Mouse (Mus musculus) gastrocnemius, postnatal 10 days (tissue): ENCODE measurements around the gene Aco2. TPM values are rescaled to one million over a fixed set of nuclear protein-coding genes. Genes with fewer than 3 reads are reported as not detected.

ENCODE experiments used
- DNase-seq: peaks from one replicate; pipeline ENCODE4 v3.0.0; 2021; ENCODE audit warnings: mixed read lengths
- total RNA-seq, 2 experiments: library from RNA; stranded (reverse); gene quantifications; 2 replicates each; pipeline ENCODE4 v1.2.3; 2021

The Aco2 gene
- total RNA-seq, 2 experiments from 2014 or later, result 789 to 874 TPM

- no peak for DNase-seq
Measured at GRCm38 (mm10) chr15:81951159-81951558, 79.0 kb downstream of the Aco2 start.

GRCm38 (mm10) chr15:81952310-81952709, 80.2 kb downstream of the Aco2 start:
- no peak for DNase-seq

GRCm38 (mm10) chr15:81954151-81954583, 82.1 kb downstream of the Aco2 start:
- DNase-seq, result no peak

- DNase-seq, result no peak
Measured at GRCm38 (mm10) chr15:81954716-81955115, 82.6 kb downstream of the Aco2 start.

- DNase-seq, result no peak
Measured at GRCm38 (mm10) chr15:81955414-81955813, 83.3 kb downstream of the Aco2 start.

- peak; percentile 55 for DNase-seq
Measured at GRCm38 (mm10) chr15:81956457-81956856, 84.3 kb downstream of the Aco2 start.

- no peak for DNase-seq
Measured at GRCm38 (mm10) chr15:81957598-81957997, 85.5 kb downstream of the Aco2 start.

DNA sequence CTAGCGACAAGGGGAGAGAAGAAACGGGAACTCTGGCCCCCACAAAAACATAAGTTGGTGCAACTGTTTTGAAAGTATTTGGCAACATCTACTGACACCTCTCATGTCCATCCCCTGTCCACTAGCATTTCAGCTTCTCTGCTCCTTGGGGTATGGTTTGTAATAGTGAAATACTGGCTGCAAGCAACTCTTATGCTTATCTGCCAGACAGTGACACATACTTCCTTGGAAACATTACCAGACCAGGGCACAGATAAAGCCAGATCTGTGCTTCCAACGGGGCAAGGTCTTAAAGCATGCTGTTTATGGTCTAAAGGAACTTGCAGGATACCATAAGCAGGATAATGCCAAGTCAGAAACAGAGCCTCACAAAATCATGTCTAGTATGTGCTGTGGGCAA, 86.8 kb downstream of the Aco2 start:
- DNase-seq, result no peak

DNA sequence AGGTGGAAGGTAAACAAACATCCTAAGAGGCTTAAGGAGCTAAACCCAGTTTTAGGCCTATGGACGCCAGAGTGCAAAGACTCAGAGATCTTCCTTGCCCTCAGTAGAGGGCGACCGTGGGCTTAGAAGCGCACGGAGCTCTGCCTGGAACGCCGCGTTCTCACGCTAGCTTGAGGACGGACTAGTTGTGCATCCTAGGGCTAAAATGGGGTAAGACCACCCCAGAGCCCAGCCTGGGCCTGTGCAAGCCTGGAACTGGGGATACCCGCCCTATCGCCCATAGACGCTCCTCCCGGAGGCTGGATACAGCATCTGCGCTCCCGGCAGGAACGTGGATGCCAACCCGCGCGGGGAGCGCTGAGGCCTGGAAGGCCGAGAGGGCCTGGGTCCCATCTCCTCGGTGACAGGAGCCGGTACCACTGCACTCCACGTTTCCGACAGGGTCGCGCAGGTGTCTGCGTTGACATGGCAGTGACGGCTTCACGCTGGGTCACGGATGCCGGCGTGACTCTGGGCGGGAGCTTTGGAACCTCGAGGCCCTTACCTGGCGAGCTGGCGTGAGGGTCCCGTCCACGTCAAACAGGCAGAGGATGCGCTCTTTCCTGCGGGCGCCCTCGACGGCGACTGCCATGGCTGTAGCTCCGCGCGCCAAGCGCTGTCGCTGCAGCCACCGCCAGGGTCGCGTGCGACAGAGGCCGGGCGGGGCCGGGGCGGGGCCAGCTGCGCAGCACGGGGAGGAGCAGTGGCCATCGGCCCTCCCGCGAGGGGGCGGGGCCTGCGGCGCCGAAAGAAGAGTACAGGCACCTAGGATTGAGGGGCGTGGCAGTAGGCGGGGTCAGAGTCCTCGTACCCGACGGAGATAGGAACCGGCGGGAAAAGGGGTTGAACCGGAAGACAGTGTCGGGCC, 88.3 kb downstream of the Aco2 start, which contains the start of gene Pmm1:
Gene Pmm1, minus strand, starts transcription at position 760 of the 907 bp plus-strand sequence.
- DNase-seq, result peak; percentile 99

DNA sequence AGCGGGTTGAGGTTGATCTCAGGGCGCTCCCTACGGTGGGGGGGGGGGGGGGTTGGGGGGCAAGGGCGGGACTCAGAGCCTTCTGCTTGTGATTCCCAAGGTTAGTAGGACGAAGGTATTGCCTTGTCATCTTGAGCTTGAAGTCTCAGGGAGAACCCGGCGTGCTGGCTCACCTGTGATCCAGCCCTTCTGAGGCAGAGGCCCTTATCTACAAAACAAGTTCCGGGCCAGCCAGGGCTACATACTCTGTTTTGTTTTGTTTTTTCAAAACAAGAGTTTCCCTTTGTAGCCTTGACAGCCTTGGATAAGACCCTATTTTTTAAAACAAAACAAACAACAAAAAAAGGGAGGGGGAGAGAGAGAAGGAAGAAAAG, 89.0 kb downstream of the Aco2 start:
- no peak for DNase-seq

DNA sequence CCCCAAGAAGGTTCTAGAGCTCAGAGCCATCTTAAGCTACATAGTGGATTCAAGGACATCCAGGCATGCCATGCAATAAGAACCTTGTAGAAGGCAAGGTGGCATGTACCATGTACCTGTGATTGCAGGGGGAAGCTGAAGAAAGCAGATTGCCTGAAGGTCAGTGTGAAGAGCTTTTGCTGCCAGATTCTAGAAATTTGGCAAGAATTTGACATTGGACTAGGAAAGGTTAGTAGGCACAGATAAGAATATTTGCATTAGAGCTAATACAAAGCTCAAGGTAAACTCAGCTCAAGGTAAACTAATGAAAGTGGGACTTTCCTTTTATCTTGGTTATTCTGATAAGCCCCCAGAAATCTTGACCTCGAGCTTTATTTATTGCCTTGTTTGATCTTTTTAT, 92.2 kb downstream of the Aco2 start:
- no peak for DNase-seq

Other genes starting within 250 kb of the Aco2 start
- gene L3mbtl2, start 208.4 kb upstream of the Aco2 start, total RNA-seq, result 1 to 10 TPM; 7.5 to 9.3 TPM
- 1 to 10 TPM; 2.4 to 3.4 TPM for gene Chadl, start 175.0 kb upstream of the Aco2 start, total RNA-seq
- gene Zc3h7b, start 127.3 kb upstream of the Aco2 start, total RNA-seq, result 10 to 100 TPM; 39.8 to 43.1 TPM
- 10 to 100 TPM; 28.6 to 31.3 TPM for gene Rangap1, start 126.8 kb upstream of the Aco2 start, total RNA-seq
- 100 to 1,000 TPM; 127 to 130 TPM for gene Tef, start 69.9 kb upstream of the Aco2 start, total RNA-seq
- gene Tob2, start 13.5 kb upstream of the Aco2 start, total RNA-seq, result 10 to 100 TPM; 38.1 to 80.4 TPM
- gene Phf5a, start 398 bp upstream of the Aco2 start, total RNA-seq, result 10 to 100 TPM; 37.4 to 39.6 TPM
- gene Polr3h, start 53.9 kb downstream of the Aco2 start, total RNA-seq, result 10 to 100 TPM in 1 of 2 experiments, 1 to 10 TPM in 1; 8.2 to 12.1 TPM
- gene Csdc2, start 64.5 kb downstream of the Aco2 start, total RNA-seq, result 1 to 10 TPM; 5.7 to 6.0 TPM
- gene Pmm1, start 88.6 kb downstream of the Aco2 start, total RNA-seq, result 10 to 100 TPM; 12.0 to 15.3 TPM
- gene 1700029P11Rik, start 108.2 kb downstream of the Aco2 start, total RNA-seq, result not detected
- 10 to 100 TPM; 25.5 to 26.0 TPM for gene Xrcc6, start 115.5 kb downstream of the Aco2 start, total RNA-seq
- 10 to 100 TPM; 18.5 to 20.7 TPM for gene Desi1, start 161.6 kb downstream of the Aco2 start, total RNA-seq
- gene Snu13, start 175.3 kb downstream of the Aco2 start, total RNA-seq, result 10 to 100 TPM; 50.0 to 54.5 TPM
- not detected for gene 4930407I10Rik, start 186.8 kb downstream of the Aco2 start, total RNA-seq
- under 1 TPM; 0.23 to 0.36 TPM for gene Mei1, start 197.7 kb downstream of the Aco2 start, total RNA-seq